Mouse (Mus musculus) stomach, embryonic 16.5 days (tissue): ENCODE results near the gene Dlk1. TPM values are rescaled to one million over a fixed set of nuclear protein-coding genes. Genes with fewer than 3 reads are reported as not detected.
"Not testable (repeated sequence)": the region's sequence is repeated elsewhere in the genome, so short reads cannot be mapped to it uniquely, and the experiment has no call there.

Source experiments
- ATAC-seq: fragments of 200-750 bp; cut with Nextera tagmentation; 2 replicates; pipeline ENCODE4 v1.8.0; 2017; ENCODE audit warnings: moderate number of reproducible peaks, moderate TSS enrichment; ENCODE audit not compliant: insufficient read depth, low FRiP score
- H3K27ac ChIP-seq: fragments of 300-500 bp; sonication (generic); 2 replicates; pipeline ENCODE4 v1.5.1; 2014; ENCODE audit warnings: low read length
- H3K27me3 ChIP-seq: fragments of 300-500 bp; sonication (generic); 2 replicates; pipeline ENCODE4 v1.6.1; 2014; ENCODE audit warnings: low read length, control low read depth, mixed read lengths; ENCODE audit not compliant: control insufficient read depth, insufficient read depth
- H3K36me3 ChIP-seq: fragments of 300-500 bp; sonication (generic); 2 replicates; pipeline ENCODE4 v1.6.1; 2014; ENCODE audit warnings: low read length; ENCODE audit not compliant: control insufficient read depth, insufficient read depth
- H3K4me1 ChIP-seq: fragments of 300-500 bp; sonication (generic); 2 replicates; pipeline ENCODE4 v1.6.1; 2014; ENCODE audit warnings: low read length, control low read depth, mixed read lengths; ENCODE audit not compliant: control insufficient read depth, insufficient read depth
- H3K4me2 ChIP-seq: fragments of 300-500 bp; sonication (generic); 2 replicates; pipeline ENCODE4 v1.6.1; 2014; ENCODE audit warnings: low read depth, low read length, mixed read lengths
- H3K4me3 ChIP-seq: fragments of 300-500 bp; sonication (generic); replicated peaks from 2 replicates; pipeline ENCODE4 v1.5.1; 2014; ENCODE audit warnings: mild to moderate bottlenecking, low read length
- H3K9ac ChIP-seq: fragments of 300-500 bp; sonication (generic); 2 replicates; pipeline ENCODE4 v1.6.1; 2014; ENCODE audit warnings: low read length
- H3K9me3 ChIP-seq: fragments of 300-500 bp; sonication (generic); replicated peaks from 2 replicates; pipeline ENCODE4 v1.6.1; 2016; ENCODE audit warnings: low read length, control low read depth; ENCODE audit not compliant: control insufficient read depth
- WGBS: fragments of 180-500 bp; shearing (Covaris S2); extraction: QIAGEN DNeasy Blood & Tissue Kit; methylation state at CpG from one replicate; pipeline ENCODE4 v1.1.7; 2014; 5-methylcytosine and 5-hydroxymethylcytosine counted together
- polyA plus RNA-seq: library from polyadenylated mRNA; unstranded; fragments of >200 nt; fragmentation: Nextera tagmentation; extraction: Ambion mirVana; gene quantifications from 2 replicates; pipeline ENCODE4 v1.2.1, GENCODE M21; 2015

Gene Dlk1
- polyA plus RNA-seq, 1 experiment from 2014 or later, result 542 TPM

- Histone ChIP-seq H3K36me3 (no peaks in the 10 kb centered on the region), H3K9me3 (no peaks in the 10 kb centered on the region), H3K4me2 (no peak overlapping the region), H3K27me3 (peaks cover 26% of the 10 kb centered on the region), H3K27ac (no peak overlapping the region), H3K4me3 (no peak overlapping the region), H3K9ac (no peak overlapping the region), H3K4me1 (peaks cover 28% of the 10 kb centered on the region)
- no peak for ATAC-seq
- WGBS, result 37% methylated on average over 10 of the region's 10 CpGs
Observed at GRCm38 (mm10) chr12:109458896-109459295, 6.3 kb downstream of the Dlk1 start.

- no peak overlapping the region for H3K27ac ChIP-seq
- peak overlapping the region; percentile 13; the same call in 1 of the 2 replicates for H3K4me3 ChIP-seq
- H3K9ac ChIP-seq, result peak overlapping the region; percentile 48
- H3K36me3 ChIP-seq, result no peaks in the 10 kb centered on the region
- 40% methylated on average over 49 of the region's 49 CpGs for WGBS
- peaks cover 23% of the 10 kb centered on the region for H3K27me3 ChIP-seq
- no peak for ATAC-seq
- H3K4me1 ChIP-seq, result peaks cover 28% of the 10 kb centered on the region
- peak overlapping the region; percentile 35; the same call in 1 of the 2 replicates for H3K4me2 ChIP-seq
- no peaks in the 10 kb centered on the region for H3K9me3 ChIP-seq
Observed at GRCm38 (mm10) chr12:109459481-109460401, 7.1 kb downstream of the Dlk1 start.

GRCm38 (mm10) chr12:109462594-109462993 lies 10.0 kb downstream of the Dlk1 start:
- H3K4me2 ChIP-seq, result no peak overlapping the region
- H3K4me3 ChIP-seq, result no peak overlapping the region
- peaks cover 11% of the 10 kb centered on the region; the same call in 1 of the 2 replicates for H3K27me3 ChIP-seq
- no peak for ATAC-seq
- whole genome bisulfite sequencing, result 65% methylated on average over 10 of the region's 10 CpGs
- H3K9me3 ChIP-seq, result no peaks in the 10 kb centered on the region
- H3K4me1 ChIP-seq, result peaks cover 19% of the 10 kb centered on the region
- no peak overlapping the region for H3K9ac ChIP-seq
- H3K36me3 ChIP-seq, result no peaks in the 10 kb centered on the region
- H3K27ac ChIP-seq, result no peak overlapping the region

- not testable (repeated sequence) for H3K4me2 ChIP-seq
Observed at GRCm38 (mm10) chr12:109467417-109467816, 14.8 kb downstream of the Dlk1 start.

GRCm38 (mm10) chr12:109469793-109470192 lies 17.2 kb downstream of the Dlk1 start:
- no peak overlapping the region for H3K9ac ChIP-seq
- H3K36me3 ChIP-seq, result no peaks in the 10 kb centered on the region
- H3K27me3 ChIP-seq, result no peaks in the 10 kb centered on the region
- no peak for ATAC-seq
- H3K4me3 ChIP-seq, result no peak overlapping the region
- no peak overlapping the region for H3K27ac ChIP-seq
- WGBS, result 87% methylated on average over 8 of the region's 8 CpGs
- no peak overlapping the region for H3K4me2 ChIP-seq
- 0 out of 2 replicates have a peak, but pooled peaks cover 2% of the 10 kb centered on the region for H3K4me1 ChIP-seq
- no peaks in the 10 kb centered on the region for H3K9me3 ChIP-seq

More at GRCm38 (mm10) chr12:109467417-109467816, 14.8 kb downstream of the Dlk1 start:
- not testable (repeated sequence) for H3K9me3 ChIP-seq, H3K9ac ChIP-seq, H3K4me1 ChIP-seq, H3K27me3 ChIP-seq, H3K27ac ChIP-seq, H3K36me3 ChIP-seq, H3K4me3 ChIP-seq, ATAC-seq
- WGBS, result 78% methylated on average over 3 of the region's 4 CpGs

- Histone ChIP-seq H3K9ac (no peak overlapping the region), H3K27ac (no peak overlapping the region), H3K27me3 (no peaks in the 10 kb centered on the region), H3K36me3 (no peaks in the 10 kb centered on the region), H3K4me2 (no peak overlapping the region), H3K4me1 (0 out of 2 replicates have a peak, but pooled peaks cover 2% of the 10 kb centered on the region), H3K4me3 (no peak overlapping the region), H3K9me3 (no peaks in the 10 kb centered on the region)
- 81% methylated on average over 11 of the region's 11 CpGs for WGBS
- ATAC-seq, result no peak
Observed at GRCm38 (mm10) chr12:109472627-109473026, 20.0 kb downstream of the Dlk1 start.

GRCm38 (mm10) chr12:109473575-109473976 lies 21.0 kb downstream of the Dlk1 start:
- peak; percentile 70 for ATAC-seq
- H3K9ac ChIP-seq, result no peak overlapping the region
- no peaks in the 10 kb centered on the region for H3K36me3 ChIP-seq
- no peak overlapping the region for H3K4me2 ChIP-seq
- H3K4me1 ChIP-seq, result 0 out of 2 replicates have a peak, but pooled peaks cover 2% of the 10 kb centered on the region
- H3K9me3 ChIP-seq, result no peaks in the 10 kb centered on the region
- no peak overlapping the region for H3K4me3 ChIP-seq
- WGBS, result 24% methylated on average over 6 of the region's 6 CpGs
- H3K27me3 ChIP-seq, result no peaks in the 10 kb centered on the region
- peak overlapping the region; percentile 67 for H3K27ac ChIP-seq

- H3K9ac ChIP-seq, result no peak overlapping the region
- no peak overlapping the region for H3K4me3 ChIP-seq
- 68% methylated on average over 9 of the region's 9 CpGs for WGBS
- H3K27me3 ChIP-seq, result no peaks in the 10 kb centered on the region
- ATAC-seq, result peak; percentile 73; the same call in 1 of the 2 replicates
- H3K27ac ChIP-seq, result peak overlapping the region; percentile 67
- 0 out of 2 replicates have a peak, but pooled peaks cover 2% of the 10 kb centered on the region for H3K4me1 ChIP-seq
- no peak overlapping the region for H3K4me2 ChIP-seq
- no peaks in the 10 kb centered on the region for H3K36me3 ChIP-seq
- no peaks in the 10 kb centered on the region for H3K9me3 ChIP-seq
Observed at GRCm38 (mm10) chr12:109474187-109474606, 21.6 kb downstream of the Dlk1 start.

DNA sequence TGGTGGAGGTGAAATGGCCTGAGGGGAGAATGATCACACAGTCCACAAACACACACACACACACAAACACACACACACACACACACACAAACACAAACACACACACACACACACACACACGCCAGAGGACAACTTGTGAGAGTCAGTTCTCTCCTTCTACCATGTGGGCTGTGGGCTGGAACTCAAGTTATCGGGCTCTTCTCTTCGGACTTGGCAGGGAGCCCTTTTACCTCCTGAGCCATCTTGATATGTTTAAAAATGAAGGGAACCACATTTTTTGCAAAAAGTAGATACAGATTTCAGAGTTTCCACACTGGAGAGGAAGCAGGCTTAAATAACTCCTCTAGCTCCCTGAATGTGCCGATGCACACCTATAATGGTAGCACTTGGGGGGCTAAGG lies 22.9 kb downstream of the Dlk1 start:
- no peak overlapping the region for H3K4me2 ChIP-seq
- no peak overlapping the region for H3K9ac ChIP-seq
- H3K4me3 ChIP-seq, result no peak overlapping the region
- no peak for ATAC-seq
- no peaks in the 10 kb centered on the region for H3K9me3 ChIP-seq
- H3K36me3 ChIP-seq, result no peaks in the 10 kb centered on the region
- H3K27ac ChIP-seq, result no peak overlapping the region
- H3K27me3 ChIP-seq, result no peaks in the 10 kb centered on the region
- WGBS, result 59% methylated on average over 4 of the region's 4 CpGs
- H3K4me1 ChIP-seq, result 0 out of 2 replicates have a peak, but pooled peaks cover 2% of the 10 kb centered on the region
